Mouse (Mus musculus) liver, adult 2 months (tissue): ENCODE measurements at regions not wholly inside any gene's neighbourhood (a gene's known extent, or its start where the extent isn't known, plus 50 kb on each side); places are given as distances from the start of the nearest gene placed in this dataset.

Source experiments
- CTCF ChIP-seq: fragments of 200-500 bp; IDR thresholded peaks from 2 replicates; pipeline ENCODE4 v1.5.1; 2011; ENCODE audit warnings: low read depth, low read length, control low read depth
- POLR2A ChIP-seq: fragments of 200-500 bp; IDR thresholded peaks from 2 replicates; pipeline ENCODE4 v1.6.1; 2011; ENCODE audit warnings: low read length, control low read depth; ENCODE audit not compliant: insufficient read depth; ENCODE audit errors: extremely low read depth

GRCm38 (mm10) chr9:34203624-34204365, 281.9 kb upstream of the Kirrel3 start:
- no peak for TF ChIP-seq CTCF
- no peak for TF ChIP-seq POLR2A
